Comparison of ENCODE assay signal across 8 mouse cellular contexts in genomic region chr7:110083386-110084165, GRCm38 (mm10). TPM values are rescaled to one million over a fixed set of nuclear protein-coding genes. Genes with fewer than 3 reads are reported as not detected.
DNase-seq lines count a peak whose midpoint lies in the region; ATAC-seq lines count a peak whose summit lies in the region.

No protein-coding gene starts in this region.

- WGBS in hindbrain, embryonic 10.5 days = 77% methylated on average over 13 of the region's 13 CpGs

- H3K4me1 ChIP-seq in hindbrain, embryonic 10.5 days (replicated peaks) = 0 out of 2 replicates have a peak, but pooled peaks cover 4% of the 10 kb centered on the region

- DNase-seq in ovary, postnatal 14 days (ENCODE audit: low spot score) = peak; percentile 48
- no peak for DNase-seq in ovary, postnatal 10 days (ENCODE audit: low spot score)
- DNase-seq in adrenal gland, adult 18-20 months (ENCODE audit: low spot score in 2 of 2) = peak; percentile 45 to 53
- peak; percentile 80 for DNase-seq in embryo, embryonic 10.5 days (ENCODE audit: low spot score)
- peak; percentile 19 for DNase-seq in hindbrain, embryonic 10.5 days (ENCODE audit: low spot score)
- peak; percentile 62 for DNase-seq in left cerebral cortex, postnatal 4 days
- DNase-seq in neural tube, embryonic 10.5 days (ENCODE audit: extremely low spot score, low spot score) = peak; percentile 27

- intact Hi-C loops in left cerebral cortex, postnatal 4 days (cut with DNase I) = no loop called here

- no peaks in the 10 kb centered on the region for H3K9me3 ChIP-seq in hindbrain, embryonic 10.5 days

- no peak for ATAC-seq in monocyte, adult 5-6 weeks (replicated peaks; ENCODE audit: insufficient number of reproducible peaks, low FRiP score, low TSS enrichment, poor library complexity, severe bottlenecking)

- no peak overlapping the region for H3K27ac ChIP-seq in hindbrain, embryonic 10.5 days

- peaks cover 100% of the 10 kb centered on the region for H3K36me3 ChIP-seq in hindbrain, embryonic 10.5 days

- H3K27me3 ChIP-seq in hindbrain, embryonic 10.5 days (ENCODE audit: insufficient read depth, poor library complexity, severe bottlenecking) = no peaks in the 10 kb centered on the region

- H3K4me3 ChIP-seq in hindbrain, embryonic 10.5 days = no peak overlapping the region

RNA-seq across cellular contexts. Expression of gene Zfp143, which starts 22.6 kb away (rescaled TPM):
- total RNA-seq in adrenal gland, adult 18-20 months (2021) = 10 to 100 TPM; 12.1 to 14.2 TPM
- 23.8 and 25.9 TPM in 2 replicates for polyA plus RNA-seq in hindbrain, embryonic 10.5 days (2016; fragmentation: Nextera tagmentation; extraction: Ambion mirVana)
- 1 to 10 TPM; 9.7 to 9.9 TPM for total RNA-seq in left cerebral cortex, postnatal 4 days (2021)
- 27.5 to 63.8 TPM (median 40.2 TPM) in 3 replicates for total RNA-seq in monocyte, adult 5-6 weeks (2017)

RNA-seq across cellular contexts. Expression of gene Wee1, which starts 38.3 kb away (rescaled TPM):
- 1 to 10 TPM; 5.2 to 7.3 TPM for total RNA-seq in adrenal gland, adult 18-20 months (2021)
- polyA plus RNA-seq in hindbrain, embryonic 10.5 days (2016; fragmentation: Nextera tagmentation; extraction: Ambion mirVana) = 24.0 and 28.2 TPM in 2 replicates
- 1 to 10 TPM; 4.5 to 4.8 TPM for total RNA-seq in left cerebral cortex, postnatal 4 days (2021)
- total RNA-seq in monocyte, adult 5-6 weeks (2017) = 1.2 to 2.8 TPM (median 2.2 TPM) in 3 replicates
